Mouse (Mus musculus) myocyte (in vitro differentiated cells): ENCODE results near the gene Csmd2.

Experiments used
- E2F4 ChIP-seq: IDR thresholded peaks from one replicate; pipeline ENCODE4 v1.6.1; 2011; ENCODE audit warnings: mild to moderate bottlenecking, control low read depth, moderate library complexity; ENCODE audit not compliant: insufficient read depth
- POLR2A ChIP-seq: IDR thresholded peaks from one replicate; pipeline ENCODE4 v1.6.1; 2011; ENCODE audit warnings: low read depth, mild to moderate bottlenecking, control low read depth, moderate library complexity; ENCODE audit not compliant: insufficient read length
- POLR2AphosphoS2 ChIP-seq: IDR thresholded peaks from one replicate; pipeline ENCODE4 v1.6.1; 2011; ENCODE audit warnings: low read depth, control low read depth; ENCODE audit not compliant: insufficient read length
- SRF ChIP-seq: IDR thresholded peaks from one replicate; pipeline ENCODE4 v1.6.1; 2011; ENCODE audit warnings: low read depth; ENCODE audit not compliant: control insufficient read depth, insufficient read length

GRCm38 (mm10) chr4:128224453-128224852, 236.8 kb downstream of the Csmd2 start:
- TF ChIP-seq POLR2A: no peak
- TF ChIP-seq E2F4: no peak
- no peak for TF ChIP-seq POLR2AphosphoS2
- TF ChIP-seq SRF: no peak
